In genomic region chr14:33673350-33674087, GRCm38 (mm10) we compare ENCODE assay signal across 7 mouse cellular contexts.
DNase-seq lines count a peak whose midpoint lies in the region; ATAC-seq lines count a peak whose summit lies in the region.

No protein-coding gene starts in this region.

- H3K4me1 ChIP-seq in midbrain, embryonic 14.5 days (ENCODE audit: control insufficient read depth, insufficient read depth, low read length) = no peaks in the 10 kb centered on the region
- no peaks in the 10 kb centered on the region for H3K4me1 ChIP-seq in midbrain, embryonic 16.5 days (ENCODE audit: control insufficient read depth, insufficient read depth, low read length)
- H3K4me1 ChIP-seq in lung, embryonic 16.5 days (replicated peaks; ENCODE audit: control insufficient read depth, insufficient read depth, low read length) = no peaks in the 10 kb centered on the region

- H3K27ac ChIP-seq in midbrain, embryonic 14.5 days (replicated peaks; ENCODE audit: low read depth, low read length) = no peak overlapping the region
- H3K27ac ChIP-seq in midbrain, embryonic 16.5 days (ENCODE audit: low read length) = no peak overlapping the region
- no peak overlapping the region for H3K27ac ChIP-seq in lung, embryonic 16.5 days (ENCODE audit: low read length)

- no peak overlapping the region for H3K4me2 ChIP-seq in midbrain, embryonic 14.5 days (ENCODE audit: low read length)
- no peak overlapping the region for H3K4me2 ChIP-seq in midbrain, embryonic 16.5 days (ENCODE audit: low read length)
- H3K4me2 ChIP-seq in lung, embryonic 16.5 days (ENCODE audit: low read depth, low read length) = no peak overlapping the region

- WGBS in midbrain, embryonic 14.5 days = 79% methylated on average over 5 of the region's 5 CpGs
- WGBS in midbrain, embryonic 16.5 days = 88% methylated on average over 5 of the region's 5 CpGs
- 71% methylated on average over 5 of the region's 5 CpGs for WGBS in lung, embryonic 16.5 days

- no peaks in the 10 kb centered on the region for H3K36me3 ChIP-seq in midbrain, embryonic 14.5 days (ENCODE audit: control insufficient read depth, insufficient read depth, low read length)
- H3K36me3 ChIP-seq in midbrain, embryonic 16.5 days (ENCODE audit: control insufficient read depth, insufficient read depth, low read length) = no peaks in the 10 kb centered on the region
- H3K36me3 ChIP-seq in lung, embryonic 16.5 days (ENCODE audit: control insufficient read depth, insufficient read depth, low read length) = no peaks in the 10 kb centered on the region

- ATAC-seq in midbrain, embryonic 14.5 days (ENCODE audit: low FRiP score, low TSS enrichment) = no peak
- ATAC-seq in midbrain, embryonic 16.5 days = no peak
- 0 out of 2 replicates have a peak, but pooled peaks have one; percentile 17 for ATAC-seq in lung, embryonic 16.5 days (ENCODE audit: low read depth)
- ATAC-seq in CD4-positive, CD25-positive, alpha-beta regulatory T cell, adult 4 months = no peak

- no peaks in the 10 kb centered on the region for H3K9me3 ChIP-seq in midbrain, embryonic 14.5 days (ENCODE audit: control insufficient read depth, low read length)
- no peaks in the 10 kb centered on the region for H3K9me3 ChIP-seq in midbrain, embryonic 16.5 days (replicated peaks; ENCODE audit: control insufficient read depth, low read length, poor library complexity, severe bottlenecking)
- H3K9me3 ChIP-seq in lung, embryonic 16.5 days (ENCODE audit: control insufficient read depth, low read length) = no peaks in the 10 kb centered on the region

- peak; percentile 68 for DNase-seq in midbrain, embryonic 14.5 days
- peak; percentile 45 for DNase-seq in adrenal gland, adult 2 months
- DNase-seq in embryo, embryonic 10.5 days (ENCODE audit: low spot score) = peak; percentile 53
- DNase-seq in kidney, postnatal 10 days = peak; percentile 81

- H3K4me3 ChIP-seq in midbrain, embryonic 14.5 days (replicated peaks; ENCODE audit: low read depth, low read length) = no peak overlapping the region
- no peak overlapping the region for H3K4me3 ChIP-seq in midbrain, embryonic 16.5 days (ENCODE audit: low read depth, low read length)
- H3K4me3 ChIP-seq in lung, embryonic 16.5 days (ENCODE audit: low read length) = no peak overlapping the region

- H3K27me3 ChIP-seq in midbrain, embryonic 14.5 days (ENCODE audit: control insufficient read depth, insufficient read depth, low read length) = no peaks in the 10 kb centered on the region
- no peaks in the 10 kb centered on the region for H3K27me3 ChIP-seq in midbrain, embryonic 16.5 days (ENCODE audit: control insufficient read depth, insufficient read depth, low read depth, low read length)
- no peaks in the 10 kb centered on the region for H3K27me3 ChIP-seq in lung, embryonic 16.5 days (ENCODE audit: control insufficient read depth, insufficient read depth, low read depth, low read length)

- no peak overlapping the region for H3K9ac ChIP-seq in midbrain, embryonic 14.5 days (replicated peaks; ENCODE audit: low read length)
- H3K9ac ChIP-seq in midbrain, embryonic 16.5 days (ENCODE audit: low read depth, low read length) = no peak overlapping the region
- H3K9ac ChIP-seq in lung, embryonic 16.5 days (ENCODE audit: low read length) = no peak overlapping the region
